Mouse (Mus musculus): ENCODE results near the gene Ltbp1.
A peak's percentile ranks its signal among the peaks of the same experiment; 100 is the strongest.

The Ltbp1 gene

GRCm38 (mm10) chr17:75005281-75005684, at the start of gene Ltbp1:
Gene Ltbp1, plus strand, starts transcription at chr17:75005568.
- DNase-seq, result peak; percentile 51 to 69

GRCm38 (mm10) chr17:74959481-74960245, 45.7 kb upstream of the Ltbp1 start:
- no peak for DNase-seq

- no peak for DNase-seq
Measured at GRCm38 (mm10) chr17:74963222-74963621, 42.1 kb upstream of the Ltbp1 start.

DNA sequence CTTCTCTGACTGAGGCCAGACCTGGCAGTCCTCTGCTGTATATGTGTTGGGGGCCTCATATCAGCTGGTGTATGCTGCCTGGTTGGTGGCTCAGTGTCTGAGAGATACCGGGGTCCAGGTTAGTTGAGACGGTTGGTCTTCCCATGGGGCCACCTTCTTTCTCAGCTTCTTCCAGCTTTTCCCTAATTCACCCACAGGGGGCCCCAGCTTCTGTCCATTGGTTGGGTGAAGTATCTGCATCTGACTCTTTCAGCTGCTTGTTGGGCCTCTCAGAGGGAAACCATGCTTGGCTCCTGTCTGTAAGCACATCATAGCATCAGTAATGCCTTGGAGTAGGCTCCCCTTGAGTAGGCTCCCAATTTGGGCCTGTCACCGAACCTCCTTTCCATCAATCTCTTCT, 41.5 kb upstream of the Ltbp1 start:
- no peak for DNase-seq

DNA sequence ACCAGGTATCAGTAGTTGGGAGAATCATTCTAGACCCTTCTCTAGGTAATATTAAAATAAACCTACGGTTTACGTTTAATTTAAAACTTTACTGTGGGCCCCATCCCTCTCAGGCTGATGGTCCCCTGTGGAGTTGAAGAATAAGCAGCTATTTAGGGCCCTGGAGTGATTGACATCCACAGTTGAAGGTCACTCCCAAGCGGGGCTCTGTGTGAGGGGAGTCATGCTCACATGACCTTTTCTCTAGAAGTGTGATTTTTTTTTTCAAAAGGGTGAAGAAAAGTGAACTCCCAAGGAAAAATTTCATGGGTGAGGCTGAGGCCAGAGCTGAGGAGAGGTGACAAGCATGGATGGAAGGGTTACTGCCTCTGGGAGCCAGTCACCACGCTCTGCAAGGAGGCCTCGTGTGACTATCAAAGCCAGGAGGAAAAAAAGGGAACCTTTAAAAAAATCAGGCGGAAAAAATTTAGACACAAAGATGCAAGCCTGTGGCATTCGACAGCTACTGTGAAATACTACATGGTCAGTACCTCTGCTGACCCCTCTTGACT, 38.0 kb upstream of the Ltbp1 start:
- no peak for DNase-seq

DNA sequence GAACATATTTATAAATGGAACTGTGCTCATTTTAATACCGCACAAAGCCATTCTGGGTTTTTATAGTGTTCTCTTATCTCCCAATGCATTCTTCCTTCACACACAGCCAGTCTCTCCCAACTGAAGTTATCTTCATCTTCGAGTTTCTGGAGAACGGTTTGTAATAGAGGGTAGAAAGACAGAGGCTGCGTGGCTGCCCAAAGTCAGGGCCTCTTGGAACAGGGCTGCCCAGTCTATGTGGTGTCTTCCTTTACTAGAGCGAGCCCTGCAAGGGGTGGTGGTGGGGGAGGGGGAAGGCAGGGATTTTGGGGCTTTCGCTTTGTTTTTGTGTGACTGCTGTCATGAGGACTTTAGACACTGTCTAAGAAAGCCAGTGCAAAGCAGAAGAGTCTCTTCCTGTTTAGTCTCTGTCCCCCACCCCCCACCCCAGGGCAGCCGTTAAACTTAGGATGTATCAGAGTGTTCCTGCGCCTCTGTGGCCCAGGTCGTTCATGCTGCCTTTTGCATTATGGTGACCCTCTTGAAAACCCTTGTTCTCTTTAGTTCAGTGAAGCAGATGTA, 37.1 kb upstream of the Ltbp1 start:
- no peak for DNase-seq

GRCm38 (mm10) chr17:74968738-74969271, 36.6 kb upstream of the Ltbp1 start:
- no peak for DNase-seq

DNA sequence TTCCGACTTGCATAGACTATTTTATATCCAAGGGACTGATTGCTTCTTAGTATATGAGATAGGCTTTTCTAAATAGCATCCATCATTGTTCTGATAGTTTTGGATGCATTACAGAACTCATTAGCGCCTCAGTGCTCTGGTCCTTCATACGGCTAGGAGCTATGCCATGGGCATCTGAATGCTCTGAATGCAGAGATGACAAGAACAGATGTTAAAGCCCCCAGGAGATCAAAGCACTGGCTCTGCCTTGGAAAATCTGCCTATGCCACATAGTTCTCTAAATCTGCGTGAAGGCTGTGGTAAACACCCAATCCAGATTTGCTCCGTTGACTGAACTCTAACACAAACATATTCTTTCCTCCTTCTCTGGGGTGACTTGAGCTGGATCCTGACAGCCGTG, 30.2 kb upstream of the Ltbp1 start:
- no peak for DNase-seq

- no peak for DNase-seq
Measured at GRCm38 (mm10) chr17:74976167-74976985, 29.0 kb upstream of the Ltbp1 start.

- no peak for DNase-seq
Measured at GRCm38 (mm10) chr17:74979767-74980166, 25.6 kb upstream of the Ltbp1 start.

GRCm38 (mm10) chr17:74981703-74982102, 23.7 kb upstream of the Ltbp1 start:
- no peak for DNase-seq

GRCm38 (mm10) chr17:74982880-74983279, 22.5 kb upstream of the Ltbp1 start:
- DNase-seq, result no peak

DNA sequence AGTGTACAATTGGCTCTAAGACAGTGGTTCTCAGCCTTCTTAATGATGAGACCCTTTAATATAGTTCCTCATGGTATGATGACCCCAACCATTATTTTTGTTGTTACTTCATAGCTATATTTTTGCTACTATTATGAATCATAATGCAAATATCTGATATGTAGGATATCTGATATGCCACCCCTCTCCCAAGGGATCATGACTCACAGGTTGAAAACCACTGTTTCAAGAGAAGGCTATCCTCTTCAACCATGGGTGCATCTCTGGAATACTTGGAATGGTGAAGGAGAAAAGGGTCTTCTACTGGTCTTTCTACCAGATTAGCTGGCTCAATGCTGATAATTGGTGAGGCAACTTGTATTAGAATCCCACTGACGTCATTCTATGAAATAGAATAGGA, 21.3 kb upstream of the Ltbp1 start:
- no peak for DNase-seq

DNA sequence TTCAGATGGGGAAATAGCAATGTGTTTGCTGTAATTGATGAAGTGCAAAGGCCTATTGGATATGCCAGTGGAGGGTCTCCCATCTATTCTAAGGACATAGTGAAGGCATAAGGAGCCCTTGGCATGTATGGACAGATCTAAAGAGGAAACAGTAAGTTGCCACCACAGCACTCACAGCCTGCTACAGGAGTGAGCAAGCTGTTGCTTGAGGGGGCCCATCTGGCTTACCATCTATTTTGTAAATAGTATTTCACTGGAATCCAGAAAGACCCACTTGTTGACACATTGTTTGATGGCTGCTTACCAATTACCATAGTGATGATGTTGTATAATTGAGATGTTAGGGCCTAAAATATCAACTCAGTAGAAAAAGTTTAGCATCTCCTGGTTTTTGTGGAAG, 20.7 kb upstream of the Ltbp1 start:
- DNase-seq, result peak; percentile 29 to 57

GRCm38 (mm10) chr17:74987067-74987466, 18.3 kb upstream of the Ltbp1 start:
- DNase-seq, result no peak

DNA sequence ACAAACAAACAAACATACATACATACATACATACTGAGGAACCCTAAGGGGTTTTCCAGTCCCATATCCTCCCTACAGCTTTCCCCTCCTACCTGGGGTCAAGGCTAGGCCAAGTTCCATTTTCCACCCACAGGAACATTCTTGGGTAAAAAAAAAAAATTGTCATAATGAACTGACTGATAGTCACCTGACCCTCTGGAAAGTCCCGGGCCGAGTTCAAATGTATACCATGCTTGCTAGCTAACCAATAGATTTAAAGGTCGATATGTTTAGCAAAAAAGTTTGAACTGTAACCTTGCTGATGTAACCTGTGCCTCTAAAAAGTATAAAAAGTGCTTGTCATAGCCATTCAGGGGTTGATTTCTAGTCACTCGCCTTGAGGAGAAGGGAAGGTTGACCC, 15.7 kb upstream of the Ltbp1 start:
- DNase-seq, result no peak

DNA sequence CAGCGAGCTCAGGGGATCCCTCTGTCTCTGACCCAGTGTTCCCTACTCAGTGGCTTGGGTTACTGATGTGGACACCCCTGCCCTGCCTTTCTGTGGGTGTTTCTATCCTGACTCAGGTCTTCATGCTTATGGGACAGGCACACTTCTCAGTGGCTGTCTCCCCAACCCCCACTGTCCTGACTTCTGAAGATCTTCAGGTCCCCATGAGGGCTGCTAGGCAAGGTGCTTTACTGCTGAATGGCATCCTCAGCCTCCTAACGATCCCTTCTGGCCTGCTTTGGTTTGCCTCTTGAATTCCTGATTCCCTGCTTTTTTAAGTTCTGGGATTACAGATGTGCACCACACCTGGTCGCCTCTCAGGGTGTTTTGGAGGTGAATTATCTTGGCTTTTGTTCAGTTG, 14.8 kb upstream of the Ltbp1 start:
- no peak for DNase-seq

GRCm38 (mm10) chr17:74993726-74994581, 11.4 kb upstream of the Ltbp1 start:
- DNase-seq, result peak; percentile 59 to 63

DNA sequence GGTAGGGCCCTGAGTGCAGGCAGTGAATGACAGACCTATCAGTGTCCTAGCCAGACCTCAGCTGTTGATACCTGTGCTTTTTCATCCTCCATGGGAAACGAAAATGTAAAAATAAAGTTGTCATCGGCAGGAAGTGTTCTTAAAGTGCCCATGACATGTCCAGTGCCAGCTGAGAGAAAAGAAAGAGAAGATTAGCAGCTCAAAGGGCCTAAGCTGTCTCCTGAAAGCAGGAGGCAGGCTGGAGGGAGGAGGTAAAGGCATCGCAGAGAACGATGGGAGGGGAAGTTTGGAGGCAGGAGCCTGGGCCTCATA, 10.8 kb upstream of the Ltbp1 start:
- no peak for DNase-seq

DNA sequence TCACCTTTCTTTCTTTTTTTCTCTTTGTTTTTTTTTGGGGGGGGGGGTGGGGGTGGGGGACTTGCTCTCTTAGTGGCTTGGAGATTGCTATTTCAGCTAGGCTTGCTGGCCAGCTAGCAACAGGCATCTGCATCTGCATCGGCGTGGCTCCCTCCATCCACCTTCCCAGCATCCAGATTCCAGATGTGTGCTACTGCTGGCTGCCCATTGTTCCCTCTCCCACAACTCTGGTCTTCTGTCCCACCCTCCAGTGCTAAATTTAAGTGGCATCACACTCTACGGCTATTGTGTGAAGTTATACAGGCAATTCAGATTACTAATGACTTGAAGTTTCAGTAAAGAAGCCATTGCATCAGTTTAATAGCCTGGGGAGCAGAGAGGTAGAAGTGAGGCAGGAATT, 10.1 kb upstream of the Ltbp1 start:
- DNase-seq, result no peak

DNA sequence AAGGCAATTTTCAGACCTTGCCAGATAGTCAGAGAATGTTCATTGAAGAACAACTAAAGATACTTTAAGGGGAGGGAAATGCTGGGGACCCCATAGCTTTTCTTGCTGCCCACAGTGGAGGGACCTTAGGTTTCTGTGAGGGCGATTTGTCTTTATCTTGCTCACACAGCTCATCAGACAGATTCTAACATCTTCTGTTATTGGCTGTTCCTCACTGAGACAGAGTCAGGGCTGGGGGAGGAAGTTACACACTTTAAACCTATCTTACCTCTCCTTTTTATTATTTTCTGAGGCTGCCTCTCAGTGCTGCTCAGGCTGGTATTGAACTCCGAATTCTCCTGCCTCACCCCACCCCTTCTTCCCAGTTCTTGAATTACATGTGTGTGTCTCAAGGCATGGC, 5.3 kb upstream of the Ltbp1 start:
- DNase-seq, result no peak

- peak; percentile 85 to 87 for DNase-seq
Measured at GRCm38 (mm10) chr17:75004820-75005219, 548 bp upstream of the Ltbp1 start.
